Mouse (Mus musculus) kidney, adult 2 months (tissue): ENCODE results near the gene Ipo7.

ENCODE experiments used
- CTCF ChIP-seq: fragments of 200-500 bp; conservative IDR thresholded peaks from 2 replicates; pipeline ENCODE4 v1.5.1; 2011; ENCODE audit warnings: low read depth, mild to moderate bottlenecking, control low read depth, low read length, moderate library complexity, mixed read lengths; ENCODE audit not compliant: insufficient read depth, insufficient read length
- POLR2A ChIP-seq: fragments of 200-500 bp; IDR thresholded peaks from one replicate; pipeline ENCODE4 v1.6.1; 2011; ENCODE audit warnings: low read depth, low read length, control low read depth

GRCm38 (mm10) chr7:110060669-110061198, 42.7 kb downstream of the Ipo7 start:
- TF ChIP-seq CTCF = no peak
- TF ChIP-seq POLR2A = no peak
